Mouse (Mus musculus): ENCODE data around the gene Foxn2. TPM values are rescaled to one million over a fixed set of nuclear protein-coding genes. Genes with fewer than 3 reads are reported as not detected.
A peak's percentile ranks its signal among the peaks of the same experiment; 100 is the strongest.
"Not testable (repeated sequence)": the region's sequence is repeated elsewhere in the genome, so short reads cannot be mapped to it uniquely, and the experiment has no call there.

The Foxn2 gene
- total RNA-seq, 4 experiments from 2014 or later = 6.7 to 7.8 (median 6.9) TPM

- DNase-seq (ENCODE audit: low spot score) = peak; percentile 47
These were observed 1.1 kb downstream of the Foxn2 start for GRCm38 (mm10) chr17:88441432-88442174.

- no peak for DNase-seq (ENCODE audit: low spot score)
These were observed 2.1 kb downstream of the Foxn2 start for GRCm38 (mm10) chr17:88442661-88443060.

- DNase-seq (ENCODE audit: low spot score) = no peak
These were observed 2.7 kb downstream of the Foxn2 start for GRCm38 (mm10) chr17:88443186-88443585.

GRCm38 (mm10) chr17:88458079-88458478 lies 17.6 kb downstream of the Foxn2 start:
- peak; percentile 13 for DNase-seq (ENCODE audit: low spot score)

- DNase-seq (ENCODE audit: low spot score) = no peak
These were observed 19.0 kb downstream of the Foxn2 start for GRCm38 (mm10) chr17:88459516-88459915.

- DNase-seq (ENCODE audit: low spot score) = no peak
These were observed 19.7 kb downstream of the Foxn2 start for GRCm38 (mm10) chr17:88459916-88460901.

- peak; percentile 77 for DNase-seq (ENCODE audit: low spot score)
These were observed 22.1 kb downstream of the Foxn2 start for GRCm38 (mm10) chr17:88462658-88463057.

GRCm38 (mm10) chr17:88466591-88466990 lies 26.1 kb downstream of the Foxn2 start:
- no peak for DNase-seq (ENCODE audit: low spot score)

GRCm38 (mm10) chr17:88467696-88468095 lies 27.2 kb downstream of the Foxn2 start:
- no peak for DNase-seq (ENCODE audit: low spot score)

GRCm38 (mm10) chr17:88468655-88469398 lies 28.3 kb downstream of the Foxn2 start:
- not testable (repeated sequence) for DNase-seq (ENCODE audit: low spot score)

GRCm38 (mm10) chr17:88473766-88474165 lies 33.3 kb downstream of the Foxn2 start:
- no peak for DNase-seq (ENCODE audit: low spot score)

GRCm38 (mm10) chr17:88477165-88477564 lies 36.7 kb downstream of the Foxn2 start:
- no peak for DNase-seq (ENCODE audit: low spot score)

- DNase-seq (ENCODE audit: low spot score) = no peak
These were observed 37.2 kb downstream of the Foxn2 start for GRCm38 (mm10) chr17:88477699-88478098.

- no peak for DNase-seq (ENCODE audit: low spot score)
These were observed 38.5 kb downstream of the Foxn2 start for GRCm38 (mm10) chr17:88479040-88479439.

- DNase-seq (ENCODE audit: low spot score) = no peak
These were observed 39.9 kb downstream of the Foxn2 start for GRCm38 (mm10) chr17:88480369-88480768.

- DNase-seq (ENCODE audit: low spot score) = no peak
These were observed 40.6 kb downstream of the Foxn2 start for GRCm38 (mm10) chr17:88481062-88481461.

- no peak for DNase-seq (ENCODE audit: low spot score)
These were observed 41.1 kb downstream of the Foxn2 start for GRCm38 (mm10) chr17:88481587-88481986.

- DNase-seq (ENCODE audit: low spot score) = no peak
These were observed 44.0 kb downstream of the Foxn2 start for GRCm38 (mm10) chr17:88484539-88484938.

GRCm38 (mm10) chr17:88484951-88485350 lies 44.4 kb downstream of the Foxn2 start:
- no peak for DNase-seq (ENCODE audit: low spot score)

GRCm38 (mm10) chr17:88490546-88490945 lies 50.0 kb downstream of the Foxn2 start:
- DNase-seq (ENCODE audit: low spot score) = no peak

GRCm38 (mm10) chr17:88491366-88492106 lies 51.0 kb downstream of the Foxn2 start:
- no peak for DNase-seq (ENCODE audit: low spot score)

Data from heart, adult 8-10 months (tissue).